Mouse (Mus musculus) lung, embryonic 16.5 days (tissue): ENCODE measurements around the gene Taf11. TPM values are rescaled to one million over a fixed set of nuclear protein-coding genes. Genes with fewer than 3 reads are reported as not detected.
A peak's percentile ranks its signal among the peaks of the same experiment; 100 is the strongest.

ENCODE experiments used
- ATAC-seq: fragments of 200-750 bp; cut with Nextera tagmentation; 2 replicates; pipeline ENCODE4 v1.8.0; 2017; ENCODE audit warnings: low read depth, mild to moderate bottlenecking, moderate library complexity
- H3K27ac ChIP-seq: fragments of 300-500 bp; sonication (generic); 2 replicates; pipeline ENCODE4 v1.5.1; 2014; ENCODE audit warnings: mild to moderate bottlenecking, control low read depth, low read length
- H3K27me3 ChIP-seq: fragments of 300-500 bp; sonication (generic); 2 replicates; pipeline ENCODE4 v1.6.1; 2014; ENCODE audit warnings: low read depth, low read length, mixed read lengths; ENCODE audit not compliant: control insufficient read depth, insufficient read depth
- H3K36me3 ChIP-seq: fragments of 300-500 bp; sonication (generic); 2 replicates; pipeline ENCODE4 v1.6.1; 2014; ENCODE audit warnings: low read length; ENCODE audit not compliant: control insufficient read depth, insufficient read depth
- H3K4me1 ChIP-seq: fragments of 300-500 bp; sonication (generic); replicated peaks from 2 replicates; pipeline ENCODE4 v1.6.1; 2014; ENCODE audit warnings: low read length, mixed read lengths; ENCODE audit not compliant: control insufficient read depth, insufficient read depth
- H3K4me2 ChIP-seq: fragments of 300-500 bp; sonication (generic); 2 replicates; pipeline ENCODE4 v1.6.1; 2014; ENCODE audit warnings: low read depth, low read length, control low read depth
- H3K4me3 ChIP-seq: fragments of 300-500 bp; sonication (generic); 2 replicates; pipeline ENCODE4 v1.5.1; 2014; ENCODE audit warnings: mild to moderate bottlenecking, low read length, control low read depth
- H3K9ac ChIP-seq: fragments of 300-500 bp; sonication (generic); 2 replicates; pipeline ENCODE4 v1.6.1; 2014; ENCODE audit warnings: low read length, control low read depth
- H3K9me3 ChIP-seq: fragments of 300-500 bp; sonication (generic); 2 replicates; pipeline ENCODE4 v1.6.1; 2016; ENCODE audit warnings: low read length; ENCODE audit not compliant: control insufficient read depth
- WGBS: fragments of 180-500 bp; shearing (Covaris S2); extraction: QIAGEN DNeasy Blood & Tissue Kit; methylation state at CpG from one replicate; pipeline ENCODE4 v1.1.7; 2014; 5-methylcytosine and 5-hydroxymethylcytosine counted together
- polyA plus RNA-seq: library from polyadenylated mRNA; unstranded; fragments of >200 nt; fragmentation: Nextera tagmentation; extraction: Ambion mirVana; gene quantifications from 2 replicates; pipeline ENCODE4 v1.2.1, GENCODE M21; 2015

Taf11 gene
- polyA plus RNA-seq, 1 experiment from 2014 or later: 67.1 TPM

DNA sequence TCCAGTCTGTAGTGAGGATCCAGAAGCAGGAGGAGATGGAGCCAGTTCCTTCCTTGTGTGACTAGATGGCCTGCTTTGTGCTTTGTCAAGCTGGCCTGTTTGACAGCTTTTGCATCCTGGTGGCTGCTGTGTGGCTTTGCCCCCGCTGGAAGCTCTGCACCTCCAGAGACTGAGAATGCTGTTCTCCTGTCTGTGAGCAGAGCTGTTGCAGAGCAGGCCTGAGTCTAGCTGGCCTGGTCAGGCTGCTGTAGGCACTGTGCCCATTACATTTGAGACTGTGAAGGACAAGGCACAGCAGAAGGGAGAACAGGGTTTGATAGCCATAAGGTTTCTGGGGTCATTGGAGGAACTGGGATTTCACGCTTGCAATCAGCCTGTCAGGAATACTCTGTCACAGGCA is 32.1 kb upstream of the Taf11 start:
- H3K4me1 ChIP-seq: peaks cover 63% of the 10 kb centered on the region
- WGBS: 46% methylated on average over 2 of the region's 2 CpGs
- no peaks in the 10 kb centered on the region for H3K9me3 ChIP-seq
- no peak overlapping the region for H3K9ac ChIP-seq
- no peaks in the 10 kb centered on the region for H3K27me3 ChIP-seq
- peak overlapping the region; percentile 42; the same call in 1 of the 2 replicates for H3K27ac ChIP-seq
- no peaks in the 10 kb centered on the region for H3K36me3 ChIP-seq
- no peak overlapping the region for H3K4me3 ChIP-seq
- no peak for ATAC-seq
- no peak overlapping the region for H3K4me2 ChIP-seq

DNA sequence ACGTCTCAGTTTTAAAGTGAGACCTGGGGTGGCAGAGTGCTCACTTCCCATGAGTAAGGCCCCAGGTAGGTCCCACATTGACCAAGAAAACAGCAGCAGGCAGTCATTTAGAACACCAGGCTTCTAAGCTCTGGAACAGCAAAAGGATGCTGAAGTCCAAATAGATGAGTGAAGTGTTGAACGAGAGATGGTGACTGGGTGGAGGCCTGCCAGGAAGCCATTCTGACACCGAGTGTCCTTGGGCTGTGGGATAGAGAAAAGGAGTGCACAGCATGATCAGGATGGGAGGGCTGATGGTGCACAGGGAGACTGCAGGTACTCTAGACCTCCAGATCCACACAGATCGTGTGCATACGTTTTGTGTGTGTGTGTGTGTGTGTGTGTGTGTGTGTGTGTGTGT is 31.5 kb upstream of the Taf11 start:
- no peak overlapping the region for H3K4me2 ChIP-seq
- H3K36me3 ChIP-seq: no peaks in the 10 kb centered on the region
- H3K27ac ChIP-seq: peak overlapping the region; percentile 42; the same call in 1 of the 2 replicates
- H3K9ac ChIP-seq: no peak overlapping the region
- H3K27me3 ChIP-seq: no peaks in the 10 kb centered on the region
- H3K4me1 ChIP-seq: peaks cover 61% of the 10 kb centered on the region
- H3K9me3 ChIP-seq: no peaks in the 10 kb centered on the region
- 42% methylated on average over 5 of the region's 5 CpGs for WGBS
- ATAC-seq: no peak
- no peak overlapping the region for H3K4me3 ChIP-seq

DNA sequence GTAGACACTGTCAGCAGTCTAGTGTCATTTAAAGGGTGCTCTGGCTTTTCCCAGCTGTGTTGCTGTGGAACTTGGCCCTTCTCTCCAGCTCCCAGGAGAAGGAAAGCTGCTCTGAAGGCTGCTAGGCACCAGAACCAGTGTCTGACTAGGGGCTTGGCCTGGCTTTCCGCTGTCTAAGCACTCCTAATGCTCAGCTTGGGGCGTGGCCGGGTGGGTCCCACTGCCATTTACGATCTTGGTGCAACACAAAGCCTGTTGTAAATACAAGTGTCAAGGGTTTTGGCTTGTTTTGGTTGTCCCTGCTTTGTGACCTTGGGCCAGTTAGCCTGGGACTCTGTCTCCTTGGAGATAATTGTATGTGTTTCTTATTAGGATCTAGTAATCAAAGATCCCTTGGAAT is 30.7 kb upstream of the Taf11 start:
- Histone ChIP-seq H3K27ac (peak overlapping the region; percentile 90), H3K4me1 (peaks cover 54% of the 10 kb centered on the region), H3K27me3 (no peaks in the 10 kb centered on the region), H3K9ac (no peak overlapping the region), H3K36me3 (no peaks in the 10 kb centered on the region), H3K4me2 (no peak overlapping the region), H3K9me3 (no peaks in the 10 kb centered on the region), H3K4me3 (no peak overlapping the region)
- WGBS: 67% methylated on average over 4 of the region's 4 CpGs
- ATAC-seq: peak; percentile 32; the same call in 1 of the 2 replicates

DNA sequence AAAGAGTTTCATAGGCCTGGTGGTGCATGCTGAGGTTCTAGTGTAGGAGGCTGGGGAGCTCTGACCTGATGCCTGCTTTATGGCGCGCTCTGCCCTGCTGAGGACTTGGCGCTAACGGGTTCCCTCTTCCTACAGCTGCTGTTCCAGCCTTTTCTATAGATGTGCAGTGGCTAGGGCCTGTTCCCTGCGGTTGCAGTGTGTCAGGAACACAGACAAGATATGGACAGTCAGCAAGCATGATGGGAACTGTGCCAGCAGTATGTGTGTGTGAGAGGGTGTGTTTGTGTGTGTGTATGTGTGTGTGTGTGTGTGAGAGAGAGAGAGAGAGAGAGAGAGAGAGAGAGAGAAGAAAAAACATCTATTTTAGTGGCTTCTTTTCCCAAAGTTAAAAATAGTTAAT is 29.4 kb upstream of the Taf11 start:
- peak overlapping the region; percentile 1; the same call in 1 of the 2 replicates for H3K9ac ChIP-seq
- peak overlapping the region; percentile 90 for H3K27ac ChIP-seq
- H3K9me3 ChIP-seq: no peaks in the 10 kb centered on the region
- 58% methylated on average over 5 of the region's 5 CpGs for WGBS
- no peaks in the 10 kb centered on the region for H3K36me3 ChIP-seq
- H3K4me2 ChIP-seq: no peak overlapping the region
- ATAC-seq: peak; percentile 49; the same call in 1 of the 2 replicates
- H3K27me3 ChIP-seq: no peaks in the 10 kb centered on the region
- H3K4me1 ChIP-seq: peaks cover 51% of the 10 kb centered on the region
- no peak overlapping the region for H3K4me3 ChIP-seq

DNA sequence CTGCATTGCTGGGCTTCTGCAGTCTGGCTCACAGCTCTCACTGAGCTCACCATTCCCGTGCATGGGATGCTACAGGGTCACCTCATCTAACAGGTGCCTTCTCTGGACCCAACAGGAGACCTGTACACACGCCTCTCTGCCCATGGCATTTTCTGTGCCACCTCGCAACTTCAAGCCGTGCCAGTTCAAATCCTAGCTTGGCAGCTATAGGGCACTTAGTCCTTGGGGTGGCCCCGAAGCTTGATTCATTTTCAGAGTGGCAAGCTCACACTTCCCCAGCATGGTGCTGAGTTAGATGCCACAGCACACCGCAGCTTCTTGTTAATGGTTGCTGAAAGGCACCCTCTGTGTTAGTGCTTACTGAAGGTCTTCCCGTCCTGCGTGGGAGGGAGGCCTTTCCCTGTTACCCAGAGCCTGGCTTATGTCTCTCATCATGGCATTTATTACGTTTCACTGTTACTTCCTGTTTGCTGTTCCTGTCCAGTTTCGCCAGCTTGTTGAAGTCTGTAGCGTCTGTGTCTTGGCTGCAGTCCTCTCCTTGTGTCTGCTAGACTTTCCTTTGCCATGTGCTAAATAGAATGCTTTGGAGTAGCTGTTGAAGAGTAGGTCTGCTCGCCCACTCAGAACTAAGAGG is 28.6 kb upstream of the Taf11 start:
- Histone ChIP-seq H3K9ac (no peak overlapping the region; the same call in 1 of the 2 replicates), H3K4me1 (peaks cover 54% of the 10 kb centered on the region)

DNA sequence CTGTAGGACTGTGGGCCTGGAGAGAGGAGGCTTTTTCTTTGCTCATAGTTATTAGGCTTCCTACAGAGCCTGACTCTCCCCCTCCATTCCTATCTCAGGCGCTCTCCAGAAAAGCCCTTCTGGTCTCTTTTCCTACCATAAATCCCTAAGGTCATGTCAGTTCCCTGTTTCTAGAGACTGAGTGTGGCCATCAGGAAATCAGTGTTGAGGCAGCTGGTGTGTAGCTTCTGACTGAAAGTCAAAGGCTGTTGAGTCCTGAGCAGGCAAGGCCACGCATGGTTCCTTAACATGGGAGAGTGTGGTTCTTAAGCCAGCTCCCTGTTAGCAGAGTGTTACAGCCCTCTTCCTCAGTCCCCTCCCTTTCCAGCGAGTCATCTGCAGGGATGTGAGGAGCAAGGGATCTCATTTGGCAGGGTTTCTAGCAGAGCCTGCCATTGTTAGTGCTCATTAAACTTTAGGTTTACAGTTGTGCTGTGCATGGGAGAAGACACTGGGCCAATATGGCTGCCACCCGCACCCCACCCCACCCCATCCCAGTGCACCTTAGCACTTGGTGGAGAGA is 27.5 kb upstream of the Taf11 start:
- Histone ChIP-seq H3K27me3 (no peaks in the 10 kb centered on the region), H3K4me3 (no peak overlapping the region), H3K27ac (peak overlapping the region; percentile 90), H3K4me2 (no peak overlapping the region), H3K9ac (peak overlapping the region; percentile 17; the same call in 1 of the 2 replicates), H3K36me3 (no peaks in the 10 kb centered on the region), H3K4me1 (peaks cover 55% of the 10 kb centered on the region), H3K9me3 (no peaks in the 10 kb centered on the region)
- ATAC-seq: no peak
- WGBS: 70% methylated on average over 4 of the region's 4 CpGs

More for the DNA sequence above, 28.6 kb upstream of the Taf11 start:
- no peak overlapping the region for H3K4me2 ChIP-seq
- 53% methylated on average over 12 of the region's 12 CpGs for WGBS
- no peaks in the 10 kb centered on the region for H3K27me3 ChIP-seq
- H3K27ac ChIP-seq: peak overlapping the region; percentile 90
- H3K9me3 ChIP-seq: no peaks in the 10 kb centered on the region
- H3K4me3 ChIP-seq: no peak overlapping the region
- H3K36me3 ChIP-seq: no peaks in the 10 kb centered on the region
- ATAC-seq: peak; percentile 57

DNA sequence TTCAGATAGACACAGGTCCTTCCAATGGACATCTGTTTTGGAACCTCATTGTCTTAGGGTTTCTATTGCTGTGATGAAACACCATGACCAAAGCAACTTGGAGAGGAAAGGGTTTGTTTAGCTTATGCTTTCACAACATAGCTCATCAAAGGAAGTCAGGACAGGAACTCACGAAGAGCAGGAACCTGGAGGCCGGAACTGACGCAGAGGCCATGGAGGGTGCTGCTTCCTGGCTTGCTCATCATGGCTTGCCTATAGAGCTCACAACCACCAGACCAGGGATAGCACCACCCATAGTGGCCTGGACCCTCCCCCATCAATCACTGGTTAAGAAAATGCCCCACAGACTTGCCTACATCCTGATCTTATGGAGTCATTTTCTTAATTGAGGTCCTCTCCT is 25.4 kb upstream of the Taf11 start:
- 85% methylated on average over 3 of the region's 3 CpGs for WGBS
- Histone ChIP-seq H3K36me3 (no peaks in the 10 kb centered on the region), H3K27me3 (no peaks in the 10 kb centered on the region), H3K9me3 (no peaks in the 10 kb centered on the region), H3K4me3 (no peak overlapping the region), H3K27ac (no peak overlapping the region), H3K9ac (no peak overlapping the region), H3K4me1 (peaks cover 47% of the 10 kb centered on the region), H3K4me2 (no peak overlapping the region)
- ATAC-seq: no peak

DNA sequence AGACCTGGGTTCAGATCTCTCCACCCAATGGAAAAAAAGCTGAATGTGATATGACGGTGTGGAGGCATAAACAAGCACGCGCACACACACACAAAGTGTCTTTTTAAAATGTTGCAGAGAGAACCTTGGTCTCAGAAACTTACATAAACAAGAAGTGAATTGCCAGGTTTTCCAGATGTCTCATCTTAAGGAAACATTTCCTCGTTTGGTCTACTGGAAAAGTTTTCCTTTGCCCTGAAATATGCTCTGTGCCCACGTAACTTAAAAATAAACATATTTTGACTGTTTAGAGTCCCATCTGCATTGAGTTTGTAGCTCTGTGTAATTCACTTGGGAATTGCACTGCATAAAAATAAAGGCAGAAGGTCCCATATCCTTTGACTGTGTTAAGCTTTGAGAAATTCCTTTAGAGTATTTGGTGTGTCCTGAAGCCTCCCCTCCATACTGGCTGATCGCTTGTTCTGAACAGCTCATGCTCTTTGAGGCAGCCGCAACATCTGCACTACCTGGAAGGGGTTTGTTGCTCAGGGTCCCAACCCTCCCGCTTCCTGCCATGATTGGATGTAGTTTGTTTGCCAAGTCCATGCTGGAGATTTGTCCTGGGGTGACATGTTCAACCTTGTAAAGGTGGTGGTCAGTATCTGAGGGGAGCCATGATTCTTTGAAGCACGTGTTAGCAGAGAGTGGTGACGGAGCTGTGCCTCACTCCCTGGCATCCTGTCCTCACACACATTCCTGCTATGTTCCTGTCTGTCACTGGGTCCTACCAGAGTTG is 24.7 kb upstream of the Taf11 start:
- Histone ChIP-seq H3K27me3 (no peaks in the 10 kb centered on the region), H3K4me2 (no peak overlapping the region), H3K4me1 (peaks cover 40% of the 10 kb centered on the region), H3K9me3 (no peaks in the 10 kb centered on the region), H3K4me3 (no peak overlapping the region), H3K27ac (peak overlapping the region; percentile 67), H3K36me3 (no peaks in the 10 kb centered on the region), H3K9ac (no peak overlapping the region)
- no peak for ATAC-seq
- WGBS: 70% methylated on average over 10 of the region's 10 CpGs

DNA sequence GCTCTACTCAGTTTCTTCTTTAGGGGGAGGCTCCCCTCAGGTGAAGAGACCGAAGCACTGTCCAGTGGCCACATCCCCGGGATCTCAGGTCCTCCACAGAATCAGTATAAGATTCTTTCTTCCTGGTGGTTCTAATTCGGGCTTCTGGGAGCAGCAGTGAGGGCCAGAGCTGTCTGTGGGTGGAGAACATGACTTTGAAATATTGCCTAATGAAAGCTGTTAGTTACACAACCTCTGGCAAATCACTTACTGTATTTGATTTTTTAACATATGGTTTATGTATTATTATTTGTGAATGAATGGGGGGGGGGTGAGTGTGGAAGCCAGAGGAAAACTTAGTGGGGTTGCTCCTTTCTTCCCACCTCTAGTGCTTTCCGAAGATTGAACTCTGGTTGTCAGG is 22.2 kb upstream of the Taf11 start:
- H3K27ac ChIP-seq: no peak overlapping the region
- H3K36me3 ChIP-seq: no peaks in the 10 kb centered on the region
- H3K27me3 ChIP-seq: no peaks in the 10 kb centered on the region
- ATAC-seq: no peak; the same call in 1 of the 2 replicates
- H3K9me3 ChIP-seq: no peaks in the 10 kb centered on the region
- H3K4me2 ChIP-seq: no peak overlapping the region
- WGBS: 74% methylated on average over 4 of the region's 4 CpGs
- H3K9ac ChIP-seq: no peak overlapping the region
- H3K4me1 ChIP-seq: peaks cover 25% of the 10 kb centered on the region
- no peak overlapping the region for H3K4me3 ChIP-seq
